Mouse (Mus musculus): ENCODE results near the gene Alg9.

Gene Alg9

GRCm38 (mm10) chr9:50884741-50885599, 110.2 kb downstream of the Alg9 start:
- no peak for TF ChIP-seq CTCF (conservative IDR thresholded peaks at IDR 0.05; ENCODE audit: low read length)
- no peak for TF ChIP-seq POU5F1 (IDR thresholded peaks at IDR 0.05; ENCODE audit: borderline replicate concordance, low read length)
- TF ChIP-seq NANOG (IDR thresholded peaks at IDR 0.05; ENCODE audit: borderline replicate concordance, low read length) = no peak
- no peaks in the 10 kb centered on the region for H3K27me3 ChIP-seq (ENCODE audit: insufficient read depth, low read length)
- H3K4me3 ChIP-seq (replicated peaks; ENCODE audit: low read length) = no peak overlapping the region
- H3K9me3 ChIP-seq (ENCODE audit: low read length) = no peaks in the 10 kb centered on the region
- peaks cover 31% of the 10 kb centered on the region for H3K4me1 ChIP-seq (replicated peaks; ENCODE audit: low read depth, low read length)
- H3K36me3 ChIP-seq (ENCODE audit: insufficient read depth, low read length) = peaks cover 59% of the 10 kb centered on the region

DNA sequence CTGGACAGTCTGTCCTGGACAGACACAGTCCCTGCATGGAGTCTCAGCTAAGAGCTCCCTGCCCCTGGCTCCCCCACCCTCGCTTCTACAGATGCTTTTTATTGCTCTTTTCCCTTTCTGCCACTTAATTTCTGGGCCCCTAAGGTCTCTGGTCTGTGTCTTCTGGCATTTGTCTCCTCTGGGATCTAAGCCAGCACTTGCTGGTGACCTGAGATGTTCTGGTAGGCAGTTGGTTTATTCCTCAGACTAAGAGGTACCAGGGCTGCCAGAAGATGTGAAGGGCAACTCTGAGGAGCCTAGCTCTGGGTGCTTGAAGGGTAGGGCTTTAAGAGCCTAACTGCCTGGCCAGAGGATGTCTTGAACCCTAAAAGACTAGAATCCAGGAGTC, 110.8 kb downstream of the Alg9 start:
- Histone ChIP-seq H3K27me3 (ENCODE audit: insufficient read depth, low read length) (no peaks in the 10 kb centered on the region), H3K9me3 (ENCODE audit: low read length) (no peaks in the 10 kb centered on the region), H3K36me3 (ENCODE audit: insufficient read depth, low read length) (peaks cover 53% of the 10 kb centered on the region), H3K4me3 (replicated peaks; ENCODE audit: low read length) (no peak overlapping the region), H3K4me1 (replicated peaks; ENCODE audit: low read depth, low read length) (peaks cover 31% of the 10 kb centered on the region)
- TF ChIP-seq POU5F1 (IDR thresholded peaks at IDR 0.05; ENCODE audit: borderline replicate concordance, low read length) (no peak), NANOG (IDR thresholded peaks at IDR 0.05; ENCODE audit: borderline replicate concordance, low read length) (no peak), CTCF (conservative IDR thresholded peaks at IDR 0.05; ENCODE audit: low read length) (no peak)

DNA sequence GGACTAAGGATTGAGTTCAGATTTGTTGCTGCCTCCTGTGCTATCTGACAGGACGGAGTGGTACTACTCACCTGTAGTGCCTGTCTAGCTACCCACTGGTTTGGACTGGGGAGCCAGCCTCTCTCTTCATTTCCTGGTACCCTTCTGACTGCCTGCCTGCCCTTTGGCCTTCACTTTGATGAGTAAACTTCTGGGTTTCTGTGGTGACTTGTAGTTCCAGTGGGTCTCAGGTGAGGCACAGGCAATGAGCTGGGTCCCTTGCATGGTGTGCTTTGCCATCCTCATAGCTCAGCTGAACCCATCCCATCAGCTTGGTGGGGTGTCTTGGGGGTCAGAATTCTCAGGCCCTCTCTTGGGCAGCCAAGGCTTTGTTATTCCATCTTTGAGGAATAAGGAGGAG, 112.1 kb downstream of the Alg9 start:
- Histone ChIP-seq H3K9me3 (ENCODE audit: low read length) (no peaks in the 10 kb centered on the region), H3K4me1 (replicated peaks; ENCODE audit: low read depth, low read length) (peaks cover 31% of the 10 kb centered on the region), H3K36me3 (ENCODE audit: insufficient read depth, low read length) (peaks cover 52% of the 10 kb centered on the region), H3K4me3 (replicated peaks; ENCODE audit: low read length) (no peak overlapping the region), H3K27me3 (ENCODE audit: insufficient read depth, low read length) (no peaks in the 10 kb centered on the region)
- TF ChIP-seq POU5F1 (IDR thresholded peaks at IDR 0.05; ENCODE audit: borderline replicate concordance, low read length) = no peak
- no peak for TF ChIP-seq NANOG (IDR thresholded peaks at IDR 0.05; ENCODE audit: borderline replicate concordance, low read length)
- TF ChIP-seq CTCF (conservative IDR thresholded peaks at IDR 0.05; ENCODE audit: low read length) = no peak

DNA sequence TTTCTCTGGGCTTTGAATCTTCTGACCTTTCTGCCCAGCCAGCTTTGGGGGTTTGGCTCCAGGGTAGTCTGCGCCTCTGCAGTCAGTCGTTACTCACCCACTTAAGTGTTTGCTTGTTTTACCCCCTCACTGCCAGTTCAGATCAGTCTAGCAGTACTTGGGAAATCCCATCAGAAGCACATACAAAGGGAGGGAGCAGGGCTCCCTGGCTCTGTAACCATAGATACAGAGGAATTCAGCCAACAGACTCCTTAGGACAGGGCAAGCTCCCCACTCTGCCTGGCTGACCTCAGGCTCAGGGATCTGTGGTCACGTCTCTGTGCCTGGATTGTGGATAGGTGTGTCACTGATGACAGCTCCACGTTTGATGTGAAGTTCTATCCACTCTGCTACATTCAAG, 112.5 kb downstream of the Alg9 start:
- peaks cover 51% of the 10 kb centered on the region for H3K36me3 ChIP-seq (ENCODE audit: insufficient read depth, low read length)
- H3K4me3 ChIP-seq (replicated peaks; ENCODE audit: low read length) = no peak overlapping the region
- no peak for TF ChIP-seq CTCF (conservative IDR thresholded peaks at IDR 0.05; ENCODE audit: low read length)
- no peak for TF ChIP-seq POU5F1 (IDR thresholded peaks at IDR 0.05; ENCODE audit: borderline replicate concordance, low read length)
- TF ChIP-seq NANOG (IDR thresholded peaks at IDR 0.05; ENCODE audit: borderline replicate concordance, low read length) = no peak
- H3K27me3 ChIP-seq (ENCODE audit: insufficient read depth, low read length) = no peaks in the 10 kb centered on the region
- no peaks in the 10 kb centered on the region for H3K9me3 ChIP-seq (ENCODE audit: low read length)
- H3K4me1 ChIP-seq (replicated peaks; ENCODE audit: low read depth, low read length) = peaks cover 31% of the 10 kb centered on the region

GRCm38 (mm10) chr9:50889211-50889610, 114.4 kb downstream of the Alg9 start:
- TF ChIP-seq NANOG (IDR thresholded peaks at IDR 0.05; ENCODE audit: borderline replicate concordance, low read length) (no peak), POU5F1 (IDR thresholded peaks at IDR 0.05; ENCODE audit: borderline replicate concordance, low read length) (no peak), CTCF (conservative IDR thresholded peaks at IDR 0.05; ENCODE audit: low read length) (no peak)

DNA sequence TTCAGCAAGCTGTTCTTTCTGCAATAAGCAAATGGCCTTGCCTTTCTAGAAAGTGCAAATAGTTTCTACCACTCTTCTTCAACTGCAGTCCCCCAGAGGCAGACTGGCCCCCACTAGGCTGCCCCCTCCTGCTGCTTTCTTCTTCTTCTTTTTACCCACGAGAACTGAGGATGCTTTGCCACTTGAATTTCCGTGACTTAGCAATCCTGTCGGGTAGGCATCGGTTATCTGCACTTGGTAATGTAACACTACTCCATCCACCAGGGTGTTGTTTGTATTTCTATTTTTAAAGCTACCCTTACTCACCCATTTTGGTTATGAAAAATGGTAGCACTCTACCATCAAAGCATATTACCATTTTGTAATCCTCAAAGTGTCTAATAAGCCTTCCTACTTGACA, 115.1 kb downstream of the Alg9 start:
- no peaks in the 10 kb centered on the region for H3K27me3 ChIP-seq (ENCODE audit: insufficient read depth, low read length)
- peaks cover 8% of the 10 kb centered on the region for H3K4me1 ChIP-seq (replicated peaks; ENCODE audit: low read depth, low read length)
- H3K4me3 ChIP-seq (replicated peaks; ENCODE audit: low read length) = no peak overlapping the region
- H3K9me3 ChIP-seq (ENCODE audit: low read length) = no peaks in the 10 kb centered on the region
- no peak for TF ChIP-seq POU5F1 (IDR thresholded peaks at IDR 0.05; ENCODE audit: borderline replicate concordance, low read length)
- TF ChIP-seq NANOG (IDR thresholded peaks at IDR 0.05; ENCODE audit: borderline replicate concordance, low read length) = no peak
- TF ChIP-seq CTCF (conservative IDR thresholded peaks at IDR 0.05; ENCODE audit: low read length) = no peak
- H3K36me3 ChIP-seq (ENCODE audit: insufficient read depth, low read length) = peaks cover 53% of the 10 kb centered on the region

More at GRCm38 (mm10) chr9:50889211-50889610, 114.4 kb downstream of the Alg9 start:
- no peaks in the 10 kb centered on the region for H3K9me3 ChIP-seq (ENCODE audit: low read length)
- H3K4me1 ChIP-seq (replicated peaks; ENCODE audit: low read depth, low read length) = peaks cover 16% of the 10 kb centered on the region
- H3K27me3 ChIP-seq (ENCODE audit: insufficient read depth, low read length) = no peaks in the 10 kb centered on the region
- peaks cover 51% of the 10 kb centered on the region for H3K36me3 ChIP-seq (ENCODE audit: insufficient read depth, low read length)
- no peak overlapping the region for H3K4me3 ChIP-seq (replicated peaks; ENCODE audit: low read length)

DNA sequence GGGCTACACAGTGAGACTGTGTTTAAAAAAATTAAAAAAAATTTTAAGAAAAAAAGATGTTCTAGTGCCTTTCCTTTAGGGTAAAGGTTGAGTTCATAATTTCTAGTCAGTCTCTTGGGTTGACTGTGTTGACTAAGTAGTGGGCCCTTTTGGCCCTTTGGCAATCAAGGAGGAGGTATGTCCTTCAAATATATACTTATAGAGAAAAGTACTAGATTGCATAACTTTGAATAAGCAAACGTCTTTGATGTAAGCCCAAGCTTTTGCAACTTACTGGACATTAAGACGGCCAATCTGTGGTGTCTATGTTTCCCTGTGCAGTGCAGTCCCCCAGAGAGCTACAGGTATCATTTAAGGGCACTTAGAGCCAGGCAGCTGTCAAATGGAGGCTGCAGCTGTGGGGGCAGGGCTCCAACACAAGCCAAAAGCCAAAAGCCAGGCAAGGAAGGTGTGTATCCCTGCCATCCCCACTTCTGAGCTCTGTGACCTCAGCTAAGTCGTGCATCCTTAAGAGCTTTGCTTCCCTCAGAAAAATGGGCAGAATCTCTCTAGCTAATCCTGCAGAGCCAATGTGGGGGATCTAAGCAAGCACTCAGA, 115.8 kb downstream of the Alg9 start:
- Histone ChIP-seq H3K4me1 (replicated peaks; ENCODE audit: low read depth, low read length) (peaks cover 4% of the 10 kb centered on the region), H3K4me3 (replicated peaks; ENCODE audit: low read length) (no peak overlapping the region), H3K9me3 (ENCODE audit: low read length) (no peaks in the 10 kb centered on the region), H3K27me3 (ENCODE audit: insufficient read depth, low read length) (no peaks in the 10 kb centered on the region), H3K36me3 (ENCODE audit: insufficient read depth, low read length) (peaks cover 57% of the 10 kb centered on the region)
- no peak for TF ChIP-seq NANOG (IDR thresholded peaks at IDR 0.05; ENCODE audit: borderline replicate concordance, low read length)
- TF ChIP-seq CTCF (conservative IDR thresholded peaks at IDR 0.05; ENCODE audit: low read length) = no peak
- TF ChIP-seq POU5F1 (IDR thresholded peaks at IDR 0.05; ENCODE audit: borderline replicate concordance, low read length) = no peak

Measured in E14TG2a.4 (cell line).